Mouse (Mus musculus): ENCODE data around the gene Atp2a3.
A peak's percentile ranks its signal among the peaks of the same experiment; 100 is the strongest.

Atp2a3 gene

GRCm38 (mm10) chr11:72961072-72961980 is at the start of gene Atp2a3:
TSS of gene Atp2a3 (plus strand) at chr11:72961169.
- DNase-seq (ENCODE audit: low read depth) = peak; percentile 71

GRCm38 (mm10) chr11:72917299-72917996 is 43.5 kb upstream of the Atp2a3 start:
- no peak for DNase-seq (ENCODE audit: low read depth)

GRCm38 (mm10) chr11:72923116-72923515 is 37.9 kb upstream of the Atp2a3 start:
- no peak for DNase-seq (ENCODE audit: low read depth)

- DNase-seq (ENCODE audit: low read depth) = no peak
Observed at GRCm38 (mm10) chr11:72924458-72924857, 36.5 kb upstream of the Atp2a3 start.

GRCm38 (mm10) chr11:72925067-72925466 is 35.9 kb upstream of the Atp2a3 start:
- DNase-seq (ENCODE audit: low read depth) = no peak

- peak; percentile 48 for DNase-seq (ENCODE audit: low read depth)
Observed at GRCm38 (mm10) chr11:72926226-72926890, 34.6 kb upstream of the Atp2a3 start.

- DNase-seq (ENCODE audit: low read depth) = no peak
Observed at GRCm38 (mm10) chr11:72928516-72928915, 32.5 kb upstream of the Atp2a3 start.

GRCm38 (mm10) chr11:72940208-72941143 is 20.5 kb upstream of the Atp2a3 start:
- DNase-seq (ENCODE audit: low read depth) = no peak

- no peak for DNase-seq (ENCODE audit: low read depth)
Observed at GRCm38 (mm10) chr11:72944996-72945793, 15.8 kb upstream of the Atp2a3 start.

GRCm38 (mm10) chr11:72945875-72946559 is 15.0 kb upstream of the Atp2a3 start:
- DNase-seq (ENCODE audit: low read depth) = no peak

GRCm38 (mm10) chr11:72946560-72947119 is 14.3 kb upstream of the Atp2a3 start:
- no peak for DNase-seq (ENCODE audit: low read depth)

GRCm38 (mm10) chr11:72947840-72948239 is 13.1 kb upstream of the Atp2a3 start:
- no peak for DNase-seq (ENCODE audit: low read depth)

GRCm38 (mm10) chr11:72948254-72948653 is 12.7 kb upstream of the Atp2a3 start:
- no peak for DNase-seq (ENCODE audit: low read depth)

GRCm38 (mm10) chr11:72951137-72952000 is 9.6 kb upstream of the Atp2a3 start:
- no peak for DNase-seq (ENCODE audit: low read depth)

- DNase-seq (ENCODE audit: low read depth) = no peak
Observed at GRCm38 (mm10) chr11:72952226-72952625, 8.7 kb upstream of the Atp2a3 start.

GRCm38 (mm10) chr11:72952697-72953096 is 8.3 kb upstream of the Atp2a3 start:
- DNase-seq (ENCODE audit: low read depth) = no peak

GRCm38 (mm10) chr11:72953116-72953439 is 7.9 kb upstream of the Atp2a3 start:
- DNase-seq (ENCODE audit: low read depth) = no peak

GRCm38 (mm10) chr11:72953440-72954151 is 7.4 kb upstream of the Atp2a3 start:
- no peak for DNase-seq (ENCODE audit: low read depth)

All from c-Kit-positive CD71-negative TER-119-negative erythroid progenitor cells, embryonic 14.5 days (primary cell).